ENCODE assay signal across 13 mouse cellular contexts in genomic region chr11:72697323-72697722, GRCm38 (mm10).
"Had no signal": no experiment of that assay in that cellular context is flagged by ENCODE, and none has a peak within 500 bp of the region (broad histone marks: within the 10 kb centered on the region; RNA-seq: fewer than 3 reads in every experiment).

No protein-coding gene starts in this region.

- H3K9ac ChIP-seq: liver, embryonic 13.5 days; neural tube, embryonic 13.5 days had no signal

- H3K4me1 ChIP-seq: limb, embryonic 10.5 days had no signal

- H3K27ac ChIP-seq: left cerebral cortex, adult 2 months; limb, embryonic 10.5 days; neural tube, embryonic 13.5 days had no signal

- H3K4me2 ChIP-seq: liver, embryonic 13.5 days; neural tube, embryonic 13.5 days had no signal

- DNase-seq: kidney, adult 8-10 months; kidney, postnatal 25 days; liver, embryonic 13.5 days; lung, adult 2 months; lung, postnatal 10 days; lung, postnatal 4 days; midbrain, embryonic 14.5 days; right cerebral cortex, postnatal 14 days; thymus, adult 18-20 months; thymus, postnatal 14 days had no signal

- H3K4me3 ChIP-seq: left cerebral cortex, adult 2 months; limb, embryonic 10.5 days; liver, embryonic 13.5 days; neural tube, embryonic 13.5 days had no signal

- H3K27me3 ChIP-seq: liver, embryonic 13.5 days; neural tube, embryonic 13.5 days had no signal

- H3K9me3 ChIP-seq: limb, embryonic 10.5 days; liver, embryonic 13.5 days; neural tube, embryonic 13.5 days had no signal
